Mouse (Mus musculus) midbrain, embryonic 13.5 days (tissue): ENCODE data around the gene Isl2. TPM values are rescaled to one million over a fixed set of nuclear protein-coding genes. Genes with fewer than 3 reads are reported as not detected.

Source experiments
- ATAC-seq: fragments of 200-750 bp; cut with Nextera tagmentation; 2 replicates; pipeline ENCODE4 v1.8.0; 2017; ENCODE audit warnings: mild to moderate bottlenecking, moderate TSS enrichment, moderate library complexity
- H3K27ac ChIP-seq: fragments of 300-500 bp; sonication (generic); 2 replicates; pipeline ENCODE4 v1.5.1; 2015; ENCODE audit warnings: inconsistent platforms, mild to moderate bottlenecking, moderate library complexity
- H3K27me3 ChIP-seq: fragments of 300-500 bp; sonication (generic); 2 replicates; pipeline ENCODE4 v1.6.1; 2015; ENCODE audit warnings: mild to moderate bottlenecking, inconsistent platforms
- H3K36me3 ChIP-seq: fragments of 300-500 bp; sonication (generic); 2 replicates; pipeline ENCODE4 v1.6.1; 2015; ENCODE audit warnings: mild to moderate bottlenecking, inconsistent platforms
- H3K4me1 ChIP-seq: fragments of 300-500 bp; sonication (generic); replicated peaks from 2 replicates; pipeline ENCODE4 v1.6.1; 2015; ENCODE audit warnings: inconsistent platforms
- H3K4me2 ChIP-seq: fragments of 300-500 bp; sonication (generic); replicated peaks from 2 replicates; pipeline ENCODE4 v1.6.1; 2015; ENCODE audit warnings: moderate library complexity, mild to moderate bottlenecking, inconsistent platforms
- H3K4me3 ChIP-seq: fragments of 300-500 bp; sonication (generic); replicated peaks from 2 replicates; pipeline ENCODE4 v1.5.1; 2015; ENCODE audit warnings: mild to moderate bottlenecking, inconsistent platforms
- H3K9ac ChIP-seq: fragments of 300-500 bp; sonication (generic); replicated peaks from 2 replicates; pipeline ENCODE4 v1.6.1; 2015; ENCODE audit warnings: mild to moderate bottlenecking, inconsistent platforms
- H3K9me3 ChIP-seq: fragments of 300-500 bp; sonication (generic); 2 replicates; pipeline ENCODE4 v1.6.1; 2016; ENCODE audit warnings: mild to moderate bottlenecking, inconsistent platforms
- WGBS: fragments of 180-500 bp; shearing (Covaris S2); methylation state at CpG from one replicate; pipeline ENCODE4 v1.1.7; 2015; 5-methylcytosine and 5-hydroxymethylcytosine counted together
- polyA plus RNA-seq: library from polyadenylated mRNA; unstranded; fragments of >200 nt; fragmentation: Nextera tagmentation; extraction: Ambion mirVana; gene quantifications from 2 replicates; pipeline ENCODE4 v1.2.1, GENCODE M21; 2015

Isl2 gene
- polyA plus RNA-seq, 1 experiment from 2014 or later = 2.5 TPM

DNA sequence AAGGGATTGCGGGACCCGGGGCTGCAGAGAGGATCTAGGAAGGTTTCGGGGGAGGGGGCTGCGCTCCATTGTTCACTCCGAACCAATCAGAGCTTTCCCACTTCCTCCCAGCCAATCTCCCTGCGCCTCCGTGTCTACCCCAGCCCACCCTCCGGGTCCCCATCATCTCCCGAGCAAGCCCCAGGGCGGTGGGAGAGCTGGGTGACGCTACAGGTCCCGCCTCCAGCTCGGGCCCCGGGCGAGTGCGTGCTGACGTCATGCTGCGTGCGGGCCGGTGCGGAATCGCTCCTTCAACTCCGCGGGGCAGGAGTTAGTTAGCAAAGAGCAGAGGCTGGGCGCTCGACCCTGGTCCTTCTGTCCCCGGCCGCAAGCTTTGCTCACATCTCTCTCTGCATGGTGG is 2.4 kb downstream of the Isl2 start:
- Histone ChIP-seq H3K9ac (peak overlapping the region; percentile 44; the same call in 1 of the 2 replicates), H3K27ac (no peak overlapping the region), H3K4me1 (peaks cover 40% of the 10 kb centered on the region), H3K9me3 (no peaks in the 10 kb centered on the region), H3K27me3 (peaks cover 98% of the 10 kb centered on the region), H3K4me2 (peak overlapping the region; percentile 63), H3K4me3 (peak overlapping the region; percentile 43), H3K36me3 (no peaks in the 10 kb centered on the region)
- ATAC-seq = peak; percentile 94
- under 1% methylated on average over 28 of the region's 28 CpGs for WGBS

DNA sequence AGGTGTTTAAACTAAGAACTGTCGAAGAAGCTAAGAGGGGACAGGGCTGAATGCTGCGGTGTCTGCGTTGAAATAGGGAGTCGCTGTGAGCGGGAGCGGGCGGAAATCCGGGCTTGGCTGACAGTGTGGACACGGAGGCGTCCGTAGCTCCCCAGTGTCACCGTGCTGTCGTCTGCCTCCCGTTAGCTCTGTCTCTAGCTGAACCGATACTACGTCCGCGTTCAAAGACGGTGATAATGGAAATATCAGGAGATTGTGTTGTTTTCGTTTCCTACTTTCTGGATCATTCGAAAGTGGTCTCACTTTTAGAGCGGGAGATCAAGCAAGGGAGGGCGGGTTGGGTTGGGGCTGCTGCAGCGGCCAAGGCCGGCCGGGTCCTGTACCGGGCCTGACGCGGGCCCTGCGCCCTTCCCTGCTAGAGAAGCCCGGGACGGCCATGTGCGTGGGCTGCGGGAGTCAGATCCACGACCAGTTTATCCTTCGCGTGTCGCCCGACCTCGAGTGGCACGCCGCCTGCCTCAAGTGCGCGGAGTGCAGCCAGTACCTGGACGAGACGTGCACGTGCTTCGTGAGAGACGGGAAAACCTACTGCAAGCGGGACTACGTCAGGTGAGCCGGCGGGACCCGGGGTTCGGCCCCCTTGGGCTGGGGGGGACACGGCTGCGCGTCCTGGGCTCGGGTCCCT is 3.4 kb downstream of the Isl2 start:
- Histone ChIP-seq H3K4me2 (peak overlapping the region; percentile 63), H3K4me1 (peaks cover 49% of the 10 kb centered on the region), H3K27ac (no peak overlapping the region), H3K9ac (peak overlapping the region; percentile 19; the same call in 1 of the 2 replicates), H3K4me3 (peak overlapping the region; percentile 43), H3K9me3 (no peaks in the 10 kb centered on the region), H3K36me3 (no peaks in the 10 kb centered on the region), H3K27me3 (peaks cover 99% of the 10 kb centered on the region)
- WGBS = 1% methylated on average over 59 of the region's 59 CpGs
- ATAC-seq = no peak

DNA sequence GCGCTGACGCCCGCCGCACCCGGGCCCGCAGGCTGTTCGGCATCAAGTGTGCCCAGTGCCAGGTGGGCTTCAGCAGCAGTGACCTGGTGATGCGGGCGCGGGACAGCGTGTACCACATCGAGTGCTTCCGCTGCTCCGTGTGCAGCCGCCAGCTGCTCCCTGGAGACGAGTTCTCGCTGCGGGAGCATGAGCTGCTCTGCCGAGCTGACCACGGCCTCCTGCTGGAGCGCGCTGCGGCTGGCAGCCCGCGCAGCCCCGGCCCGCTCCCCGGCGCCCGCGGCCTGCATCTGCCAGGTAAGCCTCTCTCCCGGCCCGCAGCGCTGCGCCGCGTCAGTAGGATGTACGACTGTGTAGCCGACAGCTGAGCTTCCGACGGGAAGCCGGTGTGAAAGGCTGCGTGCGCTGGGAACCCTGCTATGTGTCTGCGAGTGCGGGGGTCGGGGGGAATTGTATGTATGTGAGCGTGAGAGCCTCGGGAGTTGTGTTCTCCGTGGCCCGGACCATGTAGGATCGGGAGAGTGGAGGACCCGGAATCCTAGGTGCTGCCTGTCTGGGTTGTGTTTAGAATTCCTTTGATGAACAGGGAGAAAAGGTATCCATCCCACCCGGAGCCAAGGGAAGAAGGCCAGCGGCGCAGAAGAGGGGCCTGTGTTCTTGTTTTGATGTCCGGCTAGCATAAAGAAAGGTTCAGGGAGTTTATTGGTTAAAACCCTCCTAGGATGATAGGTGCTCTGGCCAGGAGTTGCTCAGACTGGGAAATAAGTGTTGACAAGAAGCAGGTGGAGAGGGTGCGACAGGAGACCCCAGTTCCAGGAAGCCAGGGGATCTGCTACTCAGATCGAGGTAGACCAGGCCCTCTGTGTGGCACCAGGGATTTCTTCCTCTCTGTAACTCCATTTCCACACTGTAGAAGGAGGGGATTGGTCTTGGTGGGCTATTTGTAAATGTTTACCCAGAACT is 4.2 kb downstream of the Isl2 start:
- peaks cover 99% of the 10 kb centered on the region for H3K27me3 ChIP-seq
- ATAC-seq = no peak; the same call in 1 of the 2 replicates
- H3K4me3 ChIP-seq = peak overlapping the region; percentile 43
- no peaks in the 10 kb centered on the region for H3K9me3 ChIP-seq
- H3K9ac ChIP-seq = peak overlapping the region; percentile 19; the same call in 1 of the 2 replicates
- peak overlapping the region; percentile 63 for H3K4me2 ChIP-seq
- H3K4me1 ChIP-seq = peaks cover 49% of the 10 kb centered on the region
- WGBS = 1% methylated on average over 59 of the region's 59 CpGs
- no peaks in the 10 kb centered on the region for H3K36me3 ChIP-seq
- no peak overlapping the region for H3K27ac ChIP-seq

DNA sequence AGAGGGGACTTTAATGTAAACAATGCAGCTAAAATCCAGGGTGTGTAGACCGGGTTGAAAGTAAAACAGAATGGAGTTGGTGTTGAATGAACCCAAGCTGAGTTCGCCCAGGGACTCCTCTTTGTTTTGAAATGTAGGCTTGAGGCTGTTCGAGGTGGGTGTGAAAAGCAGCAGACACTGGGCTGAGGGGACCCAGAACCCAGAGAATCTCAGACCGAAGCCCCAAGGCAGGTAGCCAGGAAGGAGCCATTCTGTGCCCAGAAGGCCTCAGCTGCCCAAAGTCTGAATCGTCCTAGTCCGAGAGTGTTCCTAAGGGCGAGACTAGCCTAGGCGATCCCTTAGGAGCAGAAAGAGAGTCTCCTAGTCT is 4.8 kb downstream of the Isl2 start:
- Histone ChIP-seq H3K36me3 (no peaks in the 10 kb centered on the region), H3K27me3 (peaks cover 99% of the 10 kb centered on the region), H3K4me3 (no peak overlapping the region; the same call in 1 of the 2 replicates), H3K9ac (no peak overlapping the region), H3K4me2 (no peak overlapping the region), H3K9me3 (no peaks in the 10 kb centered on the region), H3K4me1 (peaks cover 49% of the 10 kb centered on the region), H3K27ac (no peak overlapping the region)
- WGBS = 5% methylated on average over 8 of the region's 8 CpGs
- ATAC-seq = no peak

DNA sequence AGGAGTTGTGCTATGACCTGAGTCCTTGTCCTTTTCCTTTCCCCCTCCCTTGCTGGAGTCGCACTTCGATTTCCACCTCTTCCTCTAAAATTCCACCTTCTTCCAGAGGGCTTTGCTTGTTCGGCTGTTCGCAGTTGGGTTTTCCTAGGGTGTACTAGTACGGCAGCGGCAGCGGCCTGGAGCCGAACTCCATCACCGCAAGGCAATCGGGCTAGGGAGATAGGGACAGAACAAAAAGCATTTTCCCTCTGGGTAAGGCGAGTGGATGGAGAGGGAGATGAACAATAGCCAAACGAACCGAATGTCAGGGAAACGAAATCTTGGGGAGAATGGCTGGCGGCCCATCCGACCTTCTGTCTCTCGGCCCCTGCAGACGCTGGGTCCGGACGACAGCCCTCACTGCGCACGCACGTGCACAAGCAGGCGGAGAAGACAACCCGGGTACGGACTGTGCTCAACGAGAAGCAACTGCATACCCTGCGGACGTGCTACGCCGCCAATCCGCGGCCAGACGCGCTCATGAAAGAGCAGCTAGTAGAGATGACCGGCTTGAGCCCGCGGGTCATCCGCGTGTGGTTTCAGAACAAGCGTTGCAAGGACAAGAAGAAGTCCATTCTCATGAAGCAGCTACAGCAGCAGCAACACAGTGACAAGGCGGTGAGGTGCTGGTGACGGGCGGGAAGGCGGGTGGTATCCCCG is 5.4 kb downstream of the Isl2 start:
- H3K36me3 ChIP-seq = no peaks in the 10 kb centered on the region
- no peak overlapping the region for H3K9ac ChIP-seq
- H3K4me1 ChIP-seq = peaks cover 49% of the 10 kb centered on the region
- H3K27me3 ChIP-seq = peaks cover 99% of the 10 kb centered on the region
- H3K9me3 ChIP-seq = no peaks in the 10 kb centered on the region
- peak overlapping the region; percentile 39 for H3K4me2 ChIP-seq
- WGBS = under 1% methylated on average over 46 of the region's 46 CpGs
- ATAC-seq = no peak
- no peak overlapping the region for H3K27ac ChIP-seq
- H3K4me3 ChIP-seq = peak overlapping the region; percentile 21

DNA sequence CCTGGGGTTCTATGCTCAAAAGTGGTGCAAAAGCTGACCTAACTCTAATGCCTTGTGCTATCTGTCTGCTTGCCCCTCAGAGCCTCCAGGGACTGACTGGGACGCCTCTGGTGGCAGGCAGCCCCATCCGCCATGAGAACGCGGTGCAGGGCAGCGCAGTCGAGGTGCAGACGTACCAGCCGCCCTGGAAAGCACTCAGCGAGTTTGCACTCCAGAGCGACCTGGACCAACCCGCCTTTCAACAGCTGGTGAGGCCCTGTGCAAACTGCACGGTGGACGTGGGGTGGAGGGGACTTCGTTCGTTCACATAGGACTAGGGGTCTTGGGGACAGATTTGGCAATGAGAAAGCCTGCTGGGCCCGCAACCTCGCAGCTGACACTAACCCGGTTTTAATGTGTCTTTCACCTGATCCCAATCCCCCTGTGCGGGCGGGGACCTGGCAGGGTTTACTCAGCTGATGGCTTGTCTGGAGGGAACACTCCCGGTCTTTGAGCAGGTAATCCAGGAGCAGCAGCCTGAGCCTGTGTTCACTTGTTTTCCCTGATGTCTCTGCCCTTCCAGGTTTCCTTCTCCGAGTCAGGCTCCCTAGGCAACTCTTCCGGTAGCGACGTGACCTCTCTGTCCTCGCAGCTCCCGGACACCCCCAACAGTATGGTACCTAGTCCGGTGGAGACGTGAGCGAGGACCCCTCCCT is 6.5 kb downstream of the Isl2 start:
- Histone ChIP-seq H3K9me3 (no peaks in the 10 kb centered on the region), H3K36me3 (no peaks in the 10 kb centered on the region), H3K4me3 (no peak overlapping the region), H3K9ac (no peak overlapping the region), H3K4me2 (no peak overlapping the region), H3K27ac (no peak overlapping the region), H3K27me3 (peaks cover 99% of the 10 kb centered on the region), H3K4me1 (peaks cover 49% of the 10 kb centered on the region)
- ATAC-seq = no peak
- under 1% methylated on average over 30 of the region's 30 CpGs for WGBS

DNA sequence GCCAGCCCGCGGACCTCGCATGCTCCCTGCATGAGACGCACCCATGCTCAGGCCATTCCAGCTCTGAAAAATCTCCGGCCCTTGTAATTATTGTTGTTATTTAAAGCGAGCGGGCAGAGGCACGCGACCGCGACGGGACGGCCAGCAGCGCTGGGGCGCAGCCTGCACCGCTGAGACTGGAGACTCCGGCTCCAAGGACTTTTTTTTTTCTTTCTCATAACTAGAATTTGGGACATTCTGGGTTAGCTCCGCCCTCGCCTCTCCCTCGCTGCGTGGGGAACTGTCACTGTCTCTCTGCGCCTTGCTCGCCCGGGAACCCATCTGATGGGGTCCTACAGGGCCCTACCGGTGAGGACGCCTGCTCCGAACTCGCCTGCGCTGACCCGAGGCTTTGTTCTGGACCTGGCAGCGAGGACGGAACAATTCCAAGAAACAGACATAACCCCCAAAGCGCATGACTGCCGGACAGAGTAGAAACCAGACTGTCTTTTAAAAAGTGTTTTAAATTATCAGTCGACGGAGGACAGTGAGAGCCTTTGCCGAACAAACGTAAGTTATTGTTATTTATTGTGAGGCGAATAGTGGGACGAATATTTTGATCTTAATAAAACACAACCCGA is 7.2 kb downstream of the Isl2 start:
- Histone ChIP-seq H3K9ac (no peak overlapping the region), H3K4me2 (peak overlapping the region; percentile 44; the same call in 1 of the 2 replicates), H3K4me3 (peak overlapping the region; percentile 32; the same call in 1 of the 2 replicates), H3K4me1 (peaks cover 43% of the 10 kb centered on the region), H3K9me3 (no peaks in the 10 kb centered on the region), H3K27ac (no peak overlapping the region), H3K27me3 (peaks cover 98% of the 10 kb centered on the region), H3K36me3 (no peaks in the 10 kb centered on the region)
- ATAC-seq = no peak
- WGBS = 4% methylated on average over 41 of the region's 41 CpGs

DNA sequence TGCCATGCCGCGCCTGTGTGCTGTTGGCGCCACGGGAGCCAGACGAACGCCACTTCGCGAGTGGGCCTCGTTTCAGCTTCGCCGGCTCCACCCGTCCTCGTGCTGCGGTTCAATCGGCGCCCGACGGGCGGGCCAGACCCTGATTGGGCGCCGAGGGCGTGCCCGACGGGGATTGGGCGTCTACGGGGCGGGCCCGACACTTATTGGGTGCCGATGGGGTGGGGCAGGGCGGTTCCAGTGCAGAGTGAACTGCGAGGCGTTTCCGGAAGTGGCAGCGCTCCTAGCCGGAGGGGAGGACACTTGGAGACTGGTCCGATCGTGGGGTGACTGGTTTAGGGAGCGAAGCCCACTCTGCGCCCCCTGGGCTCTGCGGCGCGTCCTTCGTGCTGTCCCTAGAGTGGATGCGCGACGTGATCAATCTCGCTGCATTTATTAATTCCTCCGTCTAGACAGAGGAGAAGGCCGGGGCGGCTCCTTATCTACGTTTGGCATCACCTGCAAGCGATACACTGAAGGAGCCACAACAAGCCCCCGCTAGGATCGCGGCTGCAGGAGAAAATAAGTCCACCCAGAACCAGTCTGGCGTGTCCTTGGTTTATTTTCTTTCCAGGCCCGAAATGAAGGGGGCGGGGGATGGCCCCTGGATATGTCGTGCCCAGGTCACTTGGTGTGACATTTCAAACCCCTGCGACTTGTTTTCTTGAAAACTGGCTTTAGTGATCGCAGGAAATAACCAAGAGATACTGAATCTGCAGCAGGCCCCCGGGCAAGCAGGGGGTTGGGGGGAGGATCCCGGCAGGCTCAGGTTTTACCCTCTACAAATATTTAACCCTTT is 7.9 kb downstream of the Isl2 start:
- peak; percentile 36 for ATAC-seq
- 3% methylated on average over 63 of the region's 63 CpGs for WGBS
- H3K27me3 ChIP-seq = peaks cover 94% of the 10 kb centered on the region
- H3K4me3 ChIP-seq = peak overlapping the region; percentile 32
- no peaks in the 10 kb centered on the region for H3K9me3 ChIP-seq
- peaks cover 36% of the 10 kb centered on the region for H3K4me1 ChIP-seq
- H3K36me3 ChIP-seq = no peaks in the 10 kb centered on the region
- H3K9ac ChIP-seq = no peak overlapping the region
- H3K4me2 ChIP-seq = peak overlapping the region; percentile 44
- no peak overlapping the region for H3K27ac ChIP-seq

DNA sequence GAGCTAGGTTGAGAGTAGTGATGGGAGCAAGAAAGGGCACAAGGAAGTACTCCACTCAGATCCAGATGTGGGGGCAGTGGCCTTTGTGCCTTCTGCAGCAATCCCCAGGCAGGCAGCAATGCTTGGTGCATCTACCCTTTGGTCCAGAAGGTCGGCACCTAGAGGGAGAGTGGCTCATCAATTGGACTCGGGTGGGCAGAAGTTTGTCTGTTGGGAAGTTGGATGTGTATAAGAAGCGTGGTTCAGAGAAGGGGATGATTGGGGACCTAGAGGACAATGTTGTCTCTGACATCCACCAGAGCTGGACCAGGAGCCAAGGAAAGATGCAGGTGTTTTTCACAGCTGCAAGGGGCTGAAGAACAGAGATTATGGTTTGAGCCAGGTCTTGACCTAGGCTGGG is 10.4 kb downstream of the Isl2 start:
- 15% methylated on average over 3 of the region's 3 CpGs for WGBS

DNA sequence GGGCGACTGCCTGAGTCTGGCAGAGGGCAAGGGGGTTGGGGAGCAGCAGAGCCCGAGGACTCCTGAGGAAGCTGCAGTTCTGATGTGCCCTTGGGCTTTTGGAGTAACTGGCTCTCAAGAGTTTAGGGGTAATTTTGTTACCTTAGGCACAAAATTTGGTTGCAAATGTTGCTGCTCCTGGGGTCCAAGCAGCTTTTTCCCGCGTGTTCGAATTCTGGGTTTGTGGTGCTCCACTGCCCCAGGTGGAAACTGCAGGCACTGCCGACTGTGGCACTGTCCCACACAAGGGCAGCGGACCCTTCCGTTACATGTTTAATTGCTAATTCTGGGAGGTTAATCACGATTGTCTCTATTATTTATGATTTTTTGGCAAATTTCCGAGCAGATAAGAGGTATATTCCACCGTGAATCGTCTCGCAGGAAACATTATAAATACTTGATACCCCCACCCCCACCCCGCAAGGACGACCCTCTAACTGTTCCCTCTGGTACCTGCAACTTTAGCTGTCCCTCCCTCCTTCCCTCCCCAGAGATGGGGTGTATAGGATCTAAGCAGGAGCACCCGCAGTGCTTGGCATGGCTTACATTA is 10.9 kb downstream of the Isl2 start:
- H3K4me1 ChIP-seq = peaks cover 19% of the 10 kb centered on the region
- no peaks in the 10 kb centered on the region for H3K9me3 ChIP-seq
- H3K9ac ChIP-seq = no peak overlapping the region
- peaks cover 70% of the 10 kb centered on the region for H3K27me3 ChIP-seq
- no peak overlapping the region for H3K4me2 ChIP-seq
- no peak overlapping the region for H3K27ac ChIP-seq
- ATAC-seq = peak; percentile 57; the same call in 1 of the 2 replicates
- 3% methylated on average over 16 of the region's 16 CpGs for WGBS
- no peak overlapping the region for H3K4me3 ChIP-seq
- no peaks in the 10 kb centered on the region; the same call in 1 of the 2 replicates for H3K36me3 ChIP-seq

More for the DNA sequence above, 10.4 kb downstream of the Isl2 start:
- Histone ChIP-seq H3K36me3 (no peaks in the 10 kb centered on the region; the same call in 1 of the 2 replicates), H3K27ac (no peak overlapping the region), H3K4me3 (no peak overlapping the region), H3K9ac (no peak overlapping the region), H3K9me3 (no peaks in the 10 kb centered on the region), H3K4me1 (peaks cover 25% of the 10 kb centered on the region), H3K4me2 (no peak overlapping the region), H3K27me3 (peaks cover 75% of the 10 kb centered on the region)
- ATAC-seq = no peak
